Mouse (Mus musculus): ENCODE measurements around the gene Flnb. TPM values are rescaled to one million over a fixed set of nuclear protein-coding genes. Genes with fewer than 3 reads are reported as not detected.

The Flnb gene
- polyA plus RNA-seq, 1 experiment from 2014 or later: 6.8 TPM

DNA sequence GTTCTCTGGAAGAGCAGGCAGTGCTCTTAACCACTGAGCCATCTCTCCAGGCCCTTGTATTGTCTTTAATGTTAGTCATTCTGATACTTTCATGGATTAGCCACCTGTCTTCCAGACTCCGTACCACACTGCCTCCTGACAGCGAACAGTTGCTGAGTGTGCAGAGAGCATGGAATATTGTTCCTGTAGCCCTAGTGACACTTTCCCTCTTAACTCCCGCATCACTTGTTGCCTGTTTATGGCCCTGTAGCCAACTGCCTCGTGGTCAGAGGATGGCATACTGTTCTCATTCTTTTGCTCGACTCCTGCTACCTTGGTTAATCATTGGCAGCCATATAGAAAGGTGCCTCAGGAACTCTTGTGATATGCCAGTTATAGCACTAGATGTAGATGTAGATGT, 45.4 kb downstream of the Flnb start:
- DNase-seq (ENCODE audit: low spot score) (no peak), ATAC-seq (no peak)
- 91% methylated on average over 5 of the region's 5 CpGs for WGBS
- Histone ChIP-seq H3K27ac (ENCODE audit: low read depth, low read length) (no peak overlapping the region), H3K4me3 (ENCODE audit: low read depth, low read length) (no peak overlapping the region), H3K36me3 (ENCODE audit: control insufficient read depth, insufficient read depth, low read length) (peaks cover 6% of the 10 kb centered on the region; the same call in 1 of the 2 replicates), H3K27me3 (replicated peaks; ENCODE audit: control insufficient read depth, insufficient read depth, low read length) (no peaks in the 10 kb centered on the region), H3K9me3 (replicated peaks; ENCODE audit: control insufficient read depth, low read length) (no peaks in the 10 kb centered on the region), H3K4me1 (ENCODE audit: control insufficient read depth, insufficient read depth, low read length) (no peaks in the 10 kb centered on the region), H3K4me2 (ENCODE audit: low read length) (no peak overlapping the region), H3K9ac (ENCODE audit: low read length) (no peak overlapping the region)

DNA sequence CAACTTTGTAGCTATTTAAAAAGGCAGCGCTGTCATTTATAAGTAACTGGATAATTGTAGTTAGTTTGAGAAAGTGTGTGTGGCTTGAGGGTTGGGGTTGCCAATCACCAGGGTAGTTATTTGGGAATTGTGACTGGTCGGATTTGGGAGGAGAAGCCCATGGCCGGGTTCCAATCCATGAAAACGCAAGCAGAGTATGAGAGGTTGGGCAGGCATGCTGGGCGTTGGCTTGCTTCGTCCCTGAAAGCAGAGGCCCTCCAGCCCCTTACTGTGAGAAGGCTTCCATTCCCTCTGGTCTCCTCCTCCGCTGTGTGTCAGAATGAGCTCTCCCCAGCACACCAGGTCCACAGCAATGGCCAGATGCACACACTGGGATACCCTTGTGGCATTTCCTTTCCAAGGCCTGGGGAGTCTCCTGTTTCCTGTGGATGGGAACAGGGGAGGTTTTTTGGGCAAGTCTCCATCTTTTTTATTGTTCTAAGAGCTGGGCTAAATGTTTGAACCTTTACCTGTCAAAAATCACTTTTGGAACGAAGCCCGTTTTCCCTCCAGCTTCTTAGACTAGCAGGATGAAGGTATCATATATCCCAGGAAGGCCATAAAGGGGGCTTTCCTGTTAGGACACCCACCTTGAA, 46.2 kb downstream of the Flnb start:
- DNase-seq (ENCODE audit: low spot score): no peak
- Histone ChIP-seq H3K36me3 (ENCODE audit: control insufficient read depth, insufficient read depth, low read length) (peaks cover 10% of the 10 kb centered on the region; the same call in 1 of the 2 replicates), H3K4me1 (ENCODE audit: control insufficient read depth, insufficient read depth, low read length) (no peaks in the 10 kb centered on the region), H3K9ac (ENCODE audit: low read length) (no peak overlapping the region), H3K4me3 (ENCODE audit: low read depth, low read length) (no peak overlapping the region), H3K9me3 (replicated peaks; ENCODE audit: control insufficient read depth, low read length) (no peaks in the 10 kb centered on the region), H3K27ac (ENCODE audit: low read depth, low read length) (no peak overlapping the region), H3K4me2 (ENCODE audit: low read length) (no peak overlapping the region), H3K27me3 (replicated peaks; ENCODE audit: control insufficient read depth, insufficient read depth, low read length) (no peaks in the 10 kb centered on the region)
- WGBS: 73% methylated on average over 9 of the region's 9 CpGs
- ATAC-seq: peak; percentile 34; the same call in 1 of the 2 replicates

DNA sequence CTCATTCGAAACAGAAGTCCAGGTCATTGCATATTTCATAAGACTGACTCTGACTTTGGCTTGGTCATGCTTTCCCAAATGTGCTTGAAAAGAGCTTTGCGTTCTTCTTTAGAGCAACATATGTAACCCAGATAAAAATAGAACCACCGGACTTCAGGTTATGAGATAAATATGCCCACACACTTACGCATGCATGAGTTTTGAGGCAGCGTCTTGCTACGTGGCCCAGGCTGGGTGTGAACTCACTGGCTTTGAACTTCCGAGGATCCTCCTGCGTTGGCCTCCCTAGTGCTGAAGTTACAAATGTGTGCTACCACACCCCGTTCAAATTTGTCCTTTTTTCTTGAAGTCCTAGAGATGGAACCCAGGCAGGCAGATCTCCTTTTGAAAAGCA, 46.7 kb downstream of the Flnb start:
- DNase-seq (ENCODE audit: low spot score) (no peak), ATAC-seq (no peak)
- Histone ChIP-seq H3K4me3 (ENCODE audit: low read depth, low read length) (no peak overlapping the region), H3K9me3 (replicated peaks; ENCODE audit: control insufficient read depth, low read length) (no peaks in the 10 kb centered on the region), H3K4me2 (ENCODE audit: low read length) (no peak overlapping the region), H3K27ac (ENCODE audit: low read depth, low read length) (no peak overlapping the region), H3K27me3 (replicated peaks; ENCODE audit: control insufficient read depth, insufficient read depth, low read length) (no peaks in the 10 kb centered on the region), H3K36me3 (ENCODE audit: control insufficient read depth, insufficient read depth, low read length) (peaks cover 13% of the 10 kb centered on the region; the same call in 1 of the 2 replicates), H3K9ac (ENCODE audit: low read length) (no peak overlapping the region), H3K4me1 (ENCODE audit: control insufficient read depth, insufficient read depth, low read length) (no peaks in the 10 kb centered on the region)
- WGBS: 95% methylated on average over 9 of the region's 9 CpGs

DNA sequence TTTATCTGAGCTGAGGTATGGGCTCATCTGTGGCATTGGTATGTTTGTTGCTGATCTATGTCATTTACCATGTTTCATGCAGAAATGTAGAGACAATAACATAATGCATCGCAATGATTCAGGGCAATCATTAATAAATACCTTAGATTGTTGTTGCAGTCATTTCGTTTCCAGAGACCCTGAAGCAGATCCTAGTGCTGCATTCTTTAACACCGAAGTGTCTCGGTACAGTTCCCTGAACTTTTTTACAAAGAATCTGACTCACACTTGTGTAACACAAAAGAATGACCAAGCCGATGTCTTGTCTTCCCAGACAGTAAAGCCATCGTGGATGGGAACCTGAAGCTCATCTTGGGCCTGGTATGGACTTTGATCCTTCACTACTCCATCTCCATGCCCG, 49.5 kb downstream of the Flnb start:
- Histone ChIP-seq H3K4me1 (ENCODE audit: control insufficient read depth, insufficient read depth, low read length) (no peaks in the 10 kb centered on the region), H3K4me2 (ENCODE audit: low read length) (no peak overlapping the region), H3K9ac (ENCODE audit: low read length) (no peak overlapping the region), H3K27me3 (replicated peaks; ENCODE audit: control insufficient read depth, insufficient read depth, low read length) (no peaks in the 10 kb centered on the region), H3K27ac (ENCODE audit: low read depth, low read length) (no peak overlapping the region), H3K4me3 (ENCODE audit: low read depth, low read length) (no peak overlapping the region), H3K36me3 (ENCODE audit: control insufficient read depth, insufficient read depth, low read length) (peaks cover 21% of the 10 kb centered on the region), H3K9me3 (replicated peaks; ENCODE audit: control insufficient read depth, low read length) (no peaks in the 10 kb centered on the region)
- WGBS: 92% methylated on average over 7 of the region's 7 CpGs
- ATAC-seq (no peak), DNase-seq (ENCODE audit: low spot score) (no peak)

DNA sequence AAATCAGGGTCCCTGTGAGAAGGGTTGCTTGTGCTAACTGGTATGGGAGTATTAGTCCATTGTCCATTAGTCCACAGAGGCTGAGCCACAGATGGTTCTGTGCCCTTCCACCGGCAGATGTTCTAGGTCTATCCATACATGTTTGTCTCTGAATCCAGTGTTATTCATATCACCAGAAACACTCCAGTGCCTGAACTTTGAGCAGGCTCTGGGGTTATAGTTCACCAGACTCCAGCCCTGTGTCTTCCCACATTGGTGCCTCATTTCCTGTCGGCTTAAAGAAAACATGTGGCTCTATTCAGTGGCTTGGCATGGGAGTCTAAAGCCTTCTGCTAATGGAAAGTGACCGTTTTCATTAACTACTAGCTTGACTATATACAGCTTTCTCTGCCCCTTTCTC, 50.1 kb downstream of the Flnb start:
- Histone ChIP-seq H3K9ac (ENCODE audit: low read length) (no peak overlapping the region), H3K4me2 (ENCODE audit: low read length) (no peak overlapping the region), H3K27me3 (replicated peaks; ENCODE audit: control insufficient read depth, insufficient read depth, low read length) (no peaks in the 10 kb centered on the region), H3K4me1 (ENCODE audit: control insufficient read depth, insufficient read depth, low read length) (no peaks in the 10 kb centered on the region), H3K36me3 (ENCODE audit: control insufficient read depth, insufficient read depth, low read length) (peaks cover 22% of the 10 kb centered on the region), H3K9me3 (replicated peaks; ENCODE audit: control insufficient read depth, low read length) (no peaks in the 10 kb centered on the region), H3K4me3 (ENCODE audit: low read depth, low read length) (no peak overlapping the region), H3K27ac (ENCODE audit: low read depth, low read length) (no peak overlapping the region)
- DNase-seq (ENCODE audit: low spot score): no peak
- ATAC-seq: no peak
- 93% methylated on average over 3 of the region's 3 CpGs for WGBS

DNA sequence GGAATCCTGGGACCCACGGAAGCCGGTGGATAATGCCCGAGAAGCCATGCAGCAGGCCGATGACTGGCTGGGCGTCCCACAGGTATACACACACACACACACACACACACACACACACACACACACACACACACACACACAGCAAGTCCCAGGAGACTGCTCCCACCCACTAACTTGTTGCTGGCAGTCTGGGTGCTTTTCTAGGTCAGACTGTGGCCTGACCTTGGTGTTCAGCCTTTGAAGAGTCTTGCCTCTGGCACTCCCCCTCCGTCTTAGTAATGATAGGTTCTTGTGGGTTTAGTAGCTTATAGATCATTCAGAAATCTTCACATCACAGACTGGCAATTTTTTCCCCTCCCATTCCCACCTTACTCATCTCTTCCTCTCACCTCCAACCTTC, 52.0 kb downstream of the Flnb start:
- Histone ChIP-seq H3K4me1 (ENCODE audit: control insufficient read depth, insufficient read depth, low read length) (no peaks in the 10 kb centered on the region), H3K27me3 (replicated peaks; ENCODE audit: control insufficient read depth, insufficient read depth, low read length) (no peaks in the 10 kb centered on the region), H3K36me3 (ENCODE audit: control insufficient read depth, insufficient read depth, low read length) (peaks cover 33% of the 10 kb centered on the region), H3K4me3 (ENCODE audit: low read depth, low read length) (no peak overlapping the region), H3K9ac (ENCODE audit: low read length) (no peak overlapping the region), H3K4me2 (ENCODE audit: low read length) (no peak overlapping the region), H3K27ac (ENCODE audit: low read depth, low read length) (no peak overlapping the region), H3K9me3 (replicated peaks; ENCODE audit: control insufficient read depth, low read length) (no peaks in the 10 kb centered on the region)
- DNase-seq (ENCODE audit: low spot score) (no peak), ATAC-seq (no peak)
- 95% methylated on average over 6 of the region's 6 CpGs for WGBS

DNA sequence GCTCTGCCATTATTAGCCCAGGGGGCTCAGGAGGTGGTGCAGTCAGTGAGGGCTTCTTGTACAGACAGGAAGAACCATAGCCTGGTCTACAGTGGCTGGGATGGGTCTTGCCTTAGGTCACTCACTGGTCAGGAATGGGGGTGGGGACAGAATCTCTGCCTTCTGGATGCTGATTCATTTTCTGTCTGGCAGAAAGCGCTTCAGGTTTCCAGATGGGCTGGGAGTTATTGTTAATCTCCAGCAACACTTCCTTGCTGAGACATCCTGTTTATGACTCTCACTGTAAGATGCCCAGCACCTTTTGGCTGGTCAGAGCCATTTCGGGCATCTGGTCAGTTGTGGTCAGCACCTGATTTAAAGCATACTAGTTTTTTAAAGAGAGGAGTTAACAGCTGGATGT, 55.8 kb downstream of the Flnb start:
- 91% methylated on average over 2 of the region's 2 CpGs for WGBS
- ATAC-seq (no peak), DNase-seq (ENCODE audit: low spot score) (no peak)
- Histone ChIP-seq H3K27me3 (replicated peaks; ENCODE audit: control insufficient read depth, insufficient read depth, low read length) (no peaks in the 10 kb centered on the region), H3K36me3 (ENCODE audit: control insufficient read depth, insufficient read depth, low read length) (peaks cover 29% of the 10 kb centered on the region), H3K4me2 (ENCODE audit: low read length) (no peak overlapping the region), H3K9me3 (replicated peaks; ENCODE audit: control insufficient read depth, low read length) (no peaks in the 10 kb centered on the region), H3K4me3 (ENCODE audit: low read depth, low read length) (no peak overlapping the region), H3K9ac (ENCODE audit: low read length) (no peak overlapping the region), H3K4me1 (ENCODE audit: control insufficient read depth, insufficient read depth, low read length) (no peaks in the 10 kb centered on the region), H3K27ac (ENCODE audit: low read depth, low read length) (no peak overlapping the region)

DNA sequence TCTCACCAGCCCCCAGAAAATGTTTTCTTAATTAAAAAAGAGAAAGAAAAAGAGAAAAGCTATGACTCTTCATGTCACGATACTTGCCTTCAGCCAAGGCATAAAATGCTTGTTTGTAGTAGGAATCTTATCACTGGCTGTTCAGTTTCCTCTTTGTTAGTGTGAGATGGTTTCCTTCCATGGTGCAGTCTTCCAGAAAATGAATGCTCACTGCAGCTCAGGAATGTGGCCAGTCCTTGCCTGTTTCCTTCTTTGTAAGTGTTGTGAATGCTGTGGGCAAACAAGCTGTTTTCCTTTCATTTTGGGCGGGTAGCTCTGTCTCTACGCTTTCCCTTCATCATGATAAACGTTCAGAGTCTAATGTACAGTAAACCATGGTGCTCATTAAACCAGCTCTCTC, 56.7 kb downstream of the Flnb start:
- no peak overlapping the region for H3K4me3 ChIP-seq (ENCODE audit: low read depth, low read length)
- 83% methylated on average over 4 of the region's 4 CpGs for WGBS
- no peak for DNase-seq (ENCODE audit: low spot score)
- no peak overlapping the region for H3K4me2 ChIP-seq (ENCODE audit: low read length)
- H3K9me3 ChIP-seq (replicated peaks; ENCODE audit: control insufficient read depth, low read length): no peaks in the 10 kb centered on the region
- no peak overlapping the region for H3K27ac ChIP-seq (ENCODE audit: low read depth, low read length)
- ATAC-seq: no peak
- H3K9ac ChIP-seq (ENCODE audit: low read length): no peak overlapping the region
- H3K27me3 ChIP-seq (replicated peaks; ENCODE audit: control insufficient read depth, insufficient read depth, low read length): no peaks in the 10 kb centered on the region
- H3K4me1 ChIP-seq (ENCODE audit: control insufficient read depth, insufficient read depth, low read length): no peaks in the 10 kb centered on the region
- peaks cover 22% of the 10 kb centered on the region for H3K36me3 ChIP-seq (ENCODE audit: control insufficient read depth, insufficient read depth, low read length)

DNA sequence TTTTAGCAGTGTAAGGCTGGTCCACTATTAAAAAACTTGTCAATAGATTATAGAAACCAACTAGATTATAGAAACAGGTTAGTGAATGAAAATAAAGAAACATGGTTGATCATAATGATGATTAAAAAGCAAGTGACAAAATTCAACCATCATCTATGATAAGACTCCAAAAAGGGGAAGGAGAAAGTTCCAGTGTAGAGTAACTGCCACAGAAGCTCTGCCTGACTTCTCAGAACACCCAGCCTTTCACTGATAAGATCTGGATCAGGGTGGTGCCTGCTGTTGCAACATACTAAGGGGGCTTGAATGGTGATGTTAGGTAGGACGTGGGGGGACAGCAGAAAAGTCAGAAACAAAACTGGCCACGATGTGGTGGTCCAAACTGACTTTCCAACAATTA, 60.2 kb downstream of the Flnb start:
- WGBS: 82% methylated on average over 2 of the region's 2 CpGs
- ATAC-seq (no peak), DNase-seq (ENCODE audit: low spot score) (no peak)
- Histone ChIP-seq H3K9me3 (replicated peaks; ENCODE audit: control insufficient read depth, low read length) (no peaks in the 10 kb centered on the region), H3K4me3 (ENCODE audit: low read depth, low read length) (no peak overlapping the region), H3K4me2 (ENCODE audit: low read length) (no peak overlapping the region), H3K36me3 (ENCODE audit: control insufficient read depth, insufficient read depth, low read length) (peaks cover 28% of the 10 kb centered on the region), H3K4me1 (ENCODE audit: control insufficient read depth, insufficient read depth, low read length) (no peaks in the 10 kb centered on the region), H3K9ac (ENCODE audit: low read length) (no peak overlapping the region), H3K27me3 (replicated peaks; ENCODE audit: control insufficient read depth, insufficient read depth, low read length) (no peaks in the 10 kb centered on the region), H3K27ac (ENCODE audit: low read depth, low read length) (no peak overlapping the region)

Data from forebrain, embryonic 14.5 days (tissue).